Mouse (Mus musculus) CH12.LX (cell line): ENCODE measurements around the gene Ncoa6. TPM values are rescaled to one million over a fixed set of nuclear protein-coding genes. Genes with fewer than 3 reads are reported as not detected.

Experiments used
- DNase-seq: peaks from one replicate; pipeline ENCODE4 v3.0.0-alpha.2; 2013; ENCODE audit errors: extremely low read depth
- H3K27ac ChIP-seq: 2 replicates; pipeline ENCODE4 v1.5.1; 2012; ENCODE audit warnings: low read depth, mild to moderate bottlenecking, control low read depth, moderate library complexity; ENCODE audit not compliant: insufficient read depth
- H3K27me3 ChIP-seq: replicated peaks from 2 replicates; pipeline ENCODE3; 2012; ENCODE audit warnings: inconsistent platforms
- H3K36me3 ChIP-seq, 2 experiments: replicated peaks in 1 of 2; 2 replicates each; pipeline versions ENCODE3 to v1.6.1; 2012; ENCODE audit warnings: inconsistent platforms in 1 of 2, low read length in 1 of 2, mild to moderate bottlenecking in 1 of 2, mixed read lengths in 1 of 2, moderate library complexity in 1 of 2; ENCODE audit not compliant: control insufficient read depth in 1 of 2, insufficient read depth in 1 of 2
- H3K4me1 ChIP-seq, 2 experiments: 2 replicates each; pipeline ENCODE4 v1.6.1; 2012; ENCODE audit warnings: inconsistent platforms in 1 of 2, moderate library complexity in 1 of 2; ENCODE audit not compliant: insufficient read depth in 2 of 2, control insufficient read depth in 1 of 2
- H3K4me2 ChIP-seq: 2 replicates; pipeline ENCODE4 v1.6.1; 2012; ENCODE audit warnings: low read depth, mild to moderate bottlenecking, control low read depth; ENCODE audit not compliant: poor library complexity, insufficient read depth, severe bottlenecking
- H3K4me3 ChIP-seq, 3 experiments: fragments of 150-350 bp in 1 of 3; sonication (generic) in 1 of 3; replicated peaks in 1 of 3; 2 replicates each; pipeline versions ENCODE3 to v1.5.1; 2011 to 2012; ENCODE audit warnings: low read depth in 2 of 3, low read length in 2 of 3, mild to moderate bottlenecking in 2 of 3, moderate library complexity in 2 of 3, control low read depth in 1 of 3, improper control_type of control experiment in 1 of 3, inconsistent platforms in 1 of 3, mixed read lengths in 1 of 3; ENCODE audit not compliant: poor library complexity in 1 of 3
- H3K79me2 ChIP-seq: replicated peaks from 2 replicates; pipeline ENCODE4 v1.6.1; 2012; ENCODE audit warnings: mild to moderate bottlenecking, moderate library complexity; ENCODE audit not compliant: control insufficient read depth, poor library complexity, insufficient read depth, severe bottlenecking; ENCODE audit errors: extremely low read depth
- H3K9ac ChIP-seq: 2 replicates; pipeline ENCODE4 v1.6.1; 2012; ENCODE audit warnings: low read depth, mild to moderate bottlenecking, control low read depth, moderate library complexity; ENCODE audit not compliant: insufficient read depth
- H3K9me3 ChIP-seq: replicated peaks from 2 replicates; pipeline ENCODE3; 2012; ENCODE audit warnings: low read length, inconsistent platforms, mixed read lengths
- BHLHE40 ChIP-seq: IDR thresholded peaks from 2 replicates; pipeline ENCODE4 v1.6.1; 2011; ENCODE audit warnings: mild to moderate bottlenecking, low read depth, low read length, improper control_type of control experiment
- CHD2 ChIP-seq: IDR thresholded peaks from 2 replicates; pipeline ENCODE4 v1.6.1; 2011; ENCODE audit warnings: low read length, improper control_type of control experiment
- CTCF ChIP-seq, 2 experiments: IDR thresholded peaks in 1 of 2; conservative IDR thresholded peaks in 1 of 2; 2 replicates each; pipeline ENCODE4 v1.5.1; 2011 to 2012; ENCODE audit warnings: low read depth in 2 of 2, low read length in 2 of 2, improper control_type of control experiment in 1 of 2, inconsistent platforms in 1 of 2, mild to moderate bottlenecking in 1 of 2, moderate library complexity in 1 of 2
- E2F4 ChIP-seq: IDR thresholded peaks from 2 replicates; pipeline ENCODE4 v1.6.1; 2011; ENCODE audit warnings: low read depth, low read length, improper control_type of control experiment; ENCODE audit not compliant: insufficient replicate concordance
- ELF1 ChIP-seq: IDR thresholded peaks from 2 replicates; pipeline ENCODE4 v1.6.1; 2014; ENCODE audit warnings: low read depth, mild to moderate bottlenecking, inconsistent platforms, low read length, improper control_type of control experiment
- EP300 ChIP-seq: IDR thresholded peaks from 2 replicates; pipeline ENCODE4 v1.6.1; 2011; ENCODE audit warnings: low read length, improper control_type of control experiment
- IRF4 ChIP-seq: IDR thresholded peaks from 2 replicates; pipeline ENCODE4 v1.6.1; 2014; ENCODE audit warnings: low read depth, mild to moderate bottlenecking, inconsistent platforms, low read length, improper control_type of control experiment
- JUND ChIP-seq: conservative IDR thresholded peaks from 2 replicates; pipeline ENCODE4 v1.6.1; 2011; ENCODE audit warnings: low read depth, low read length, improper control_type of control experiment
- KAT2A ChIP-seq: IDR thresholded peaks from 2 replicates; pipeline ENCODE4 v1.6.1; 2012; ENCODE audit warnings: low read length, improper control_type of control experiment, inconsistent platforms; ENCODE audit not compliant: insufficient replicate concordance
- MAFK ChIP-seq: IDR thresholded peaks from 2 replicates; pipeline ENCODE4 v1.6.1; 2011; ENCODE audit warnings: low read length, improper control_type of control experiment; ENCODE audit not compliant: insufficient replicate concordance
- MAX ChIP-seq: IDR thresholded peaks from 2 replicates; pipeline ENCODE4 v1.6.1; 2011; ENCODE audit warnings: low read length, improper control_type of control experiment
- MAZ ChIP-seq: IDR thresholded peaks from 2 replicates; pipeline ENCODE4 v1.6.1; 2012; ENCODE audit warnings: low read depth, mild to moderate bottlenecking, inconsistent platforms, low read length, improper control_type of control experiment, moderate library complexity
- MEF2A ChIP-seq: IDR thresholded peaks from 2 replicates; pipeline ENCODE4 v1.6.1; 2014; ENCODE audit warnings: low read depth, mild to moderate bottlenecking, inconsistent platforms, low read length, improper control_type of control experiment, borderline replicate concordance
- NELFE ChIP-seq: IDR thresholded peaks from 2 replicates; pipeline ENCODE4 v1.6.1; 2011; ENCODE audit warnings: low read depth, low read length, improper control_type of control experiment
- PAX5 ChIP-seq: IDR thresholded peaks from 2 replicates; pipeline ENCODE4 v1.6.1; 2012; ENCODE audit warnings: low read length, inconsistent platforms, mixed read lengths
- POLR2A ChIP-seq: IDR thresholded peaks from 2 replicates; pipeline ENCODE4 v1.6.1; 2011; ENCODE audit warnings: low read depth, mild to moderate bottlenecking, improper control_type of control experiment, low read length
- POLR2AphosphoS2 ChIP-seq: IDR thresholded peaks from 2 replicates; pipeline ENCODE4 v1.6.1; 2011; ENCODE audit warnings: low read depth, low read length, improper control_type of control experiment
- RAD21 ChIP-seq: IDR thresholded peaks from 2 replicates; pipeline ENCODE4 v1.6.1; 2011; ENCODE audit warnings: low read depth, mild to moderate bottlenecking, low read length, improper control_type of control experiment, moderate library complexity
- SMC3 ChIP-seq: IDR thresholded peaks from 2 replicates; pipeline ENCODE4 v1.6.1; 2011; ENCODE audit warnings: low read depth, low read length, improper control_type of control experiment
- TBP ChIP-seq: conservative IDR thresholded peaks from 2 replicates; pipeline ENCODE4 v1.6.1; 2011; ENCODE audit warnings: low read depth, low read length, improper control_type of control experiment
- TCF12 ChIP-seq: IDR thresholded peaks from 2 replicates; pipeline ENCODE4 v1.6.1; 2014; ENCODE audit warnings: low read depth, mild to moderate bottlenecking, inconsistent platforms, low read length, improper control_type of control experiment
- UBTF ChIP-seq: IDR thresholded peaks from 2 replicates; pipeline ENCODE4 v1.6.1; 2012; ENCODE audit warnings: low read depth, mild to moderate bottlenecking, inconsistent platforms, low read length, improper control_type of control experiment, moderate library complexity
- ZC3H11A ChIP-seq: IDR thresholded peaks from 2 replicates; pipeline ENCODE4 v1.6.1; 2012; ENCODE audit warnings: low read depth, mild to moderate bottlenecking, inconsistent platforms, low read length, improper control_type of control experiment
- ZKSCAN1 ChIP-seq: IDR thresholded peaks from 2 replicates; pipeline ENCODE4 v1.6.1; 2012; ENCODE audit warnings: low read depth, inconsistent platforms, low read length, improper control_type of control experiment, borderline replicate concordance
- ZMIZ1 ChIP-seq: IDR thresholded peaks from 2 replicates; pipeline ENCODE4 v1.6.1; 2012; ENCODE audit warnings: low read depth, mild to moderate bottlenecking, inconsistent platforms, low read length, improper control_type of control experiment
- ZNF384 ChIP-seq: IDR thresholded peaks from 2 replicates; pipeline ENCODE4 v1.6.1; 2012; ENCODE audit warnings: low read depth, low read length, improper control_type of control experiment, inconsistent platforms
- dilution Hi-C: fragments of 300-500 bp; cut with MboI; formaldehyde crosslinking; loops from 2 replicates; pipeline ENCODE4 v1.14.3; 2020; ENCODE audit warnings: low sequenced_read_pairs; ENCODE audit not compliant: extremely low pct_unique_long_range_greater_than_20kb, extremely low pct_ligation_motif_present
- in situ Hi-C: fragments of 300-500 bp; cut with MboI; formaldehyde crosslinking; loops from 3 replicates; pipeline ENCODE4 v1.14.3; 2019; ENCODE audit warnings: low sequenced_read_pairs, low pct_ligation_motif_present, low pct_unique_long_range_greater_than_20kb, mixed read lengths
- polyA plus RNA-seq: library from polyadenylated mRNA; unstranded; fragments of >175 nt; gene quantifications from 2 replicates; pipeline ENCODE4 v1.2.1, GENCODE M21; 2012; ENCODE audit warnings: low read depth; ENCODE audit not compliant: insufficient read length
- total RNA-seq, 2 experiments: library from RNA; depleted of rRNA; stranded (reverse); fragments of 300-350 nt in 1 of 2; fragments of >200 nt in 1 of 2; gene quantifications; 2 replicates each; pipeline ENCODE4 v1.2.3; 2012 to 2014

Gene Ncoa6
- total and polyA plus RNA-seq, 3 experiments, result 5.4 to 20.6 (median 5.9) TPM

DNA sequence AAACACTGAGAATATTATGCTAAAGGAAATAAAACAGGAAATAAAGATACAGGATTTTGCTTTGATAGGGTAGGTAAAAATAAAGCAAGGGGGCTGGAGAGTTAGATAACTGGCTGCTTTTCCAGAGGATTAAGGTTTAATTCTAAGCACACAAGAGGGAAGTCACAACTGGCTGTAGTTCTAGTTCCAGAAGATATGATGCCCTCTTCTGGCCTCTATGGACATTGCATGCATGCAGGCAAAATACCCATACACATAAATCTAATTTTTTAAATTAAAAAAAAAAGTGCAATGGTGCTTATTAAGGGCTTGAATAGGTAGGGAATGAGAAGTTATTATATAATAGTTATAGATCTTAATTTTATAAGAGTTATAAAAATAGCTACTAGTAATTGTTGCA is 37.2 kb downstream of the Ncoa6 start:
- peak; percentile 29 for DNase-seq
- Histone ChIP-seq H3K36me3 (peaks cover 19 to 52% of the 10 kb centered on the region in 2 experiments), H3K4me1 (no peaks in the 10 kb centered on the region), H3K4me3 (no peak overlapping the region), H3K9ac (no peak overlapping the region), H3K79me2 (no peaks in the 10 kb centered on the region), H3K4me2 (no peak overlapping the region), H3K27ac (no peak overlapping the region), H3K27me3 (no peaks in the 10 kb centered on the region), H3K9me3 (no peaks in the 10 kb centered on the region)
- TF ChIP-seq POLR2A (no peak), ZKSCAN1 (no peak), MEF2A (no peak), RAD21 (peak; percentile 27), MAFK (no peak), CTCF (conservative IDR thresholded peaks at IDR 0.05 in 1 of 2, IDR thresholded peaks at IDR 0.05 in 1 of 2; ENCODE audit: low read depth in 2 of 2, low read length in 2 of 2) (peak; percentile 55 to 57), TBP (no peak), SMC3 (peak; percentile 40), IRF4 (no peak), MAZ (no peak), ZMIZ1 (no peak), CHD2 (no peak), EP300 (no peak), UBTF (no peak), ZNF384 (no peak), MAX (no peak), KAT2A (no peak), JUND (no peak), POLR2AphosphoS2 (no peak), BHLHE40 (no peak), NELFE (no peak), ELF1 (no peak), E2F4 (no peak), ZC3H11A (no peak), PAX5 (no peak), TCF12 (no peak)
- dilution Hi-C loops (no loop called here), in situ Hi-C loops (no loop called here)
